Mouse (Mus musculus) embryonic facial prominence, embryonic 11.5 days (tissue): ENCODE measurements around the gene Dusp18. TPM values are rescaled to one million over a fixed set of nuclear protein-coding genes. Genes with fewer than 3 reads are reported as not detected.

Experiments used
- ATAC-seq: fragments of 200-750 bp; cut with Nextera tagmentation; replicated peaks from 2 replicates; pipeline ENCODE4 v1.8.0; 2017; ENCODE audit warnings: low read depth; ENCODE audit not compliant: insufficient number of reproducible peaks, low FRiP score, low TSS enrichment
- DNase-seq: peaks from one replicate; pipeline ENCODE4 v3.0.0-alpha.2; 2015; ENCODE audit warnings: low spot score
- H3K27ac ChIP-seq: fragments of 300-500 bp; sonication (generic); replicated peaks from 2 replicates; pipeline ENCODE4 v1.5.1; 2014; ENCODE audit warnings: mild to moderate bottlenecking, low read depth, low read length, control low read depth
- H3K27me3 ChIP-seq: fragments of 300-500 bp; sonication (generic); 2 replicates; pipeline ENCODE4 v1.6.1; 2014; ENCODE audit warnings: mild to moderate bottlenecking, low read length, moderate library complexity, mixed read lengths; ENCODE audit not compliant: control insufficient read depth, insufficient read depth
- H3K36me3 ChIP-seq: fragments of 300-500 bp; sonication (generic); replicated peaks from 2 replicates; pipeline ENCODE4 v1.6.1; 2014; ENCODE audit warnings: low read depth, mild to moderate bottlenecking, low read length, moderate library complexity, mixed read lengths; ENCODE audit not compliant: control insufficient read depth, insufficient read depth
- H3K4me1 ChIP-seq: fragments of 300-500 bp; sonication (generic); 2 replicates; pipeline ENCODE4 v1.6.1; 2014; ENCODE audit warnings: low read length, mixed read lengths; ENCODE audit not compliant: control insufficient read depth, insufficient read depth
- H3K4me2 ChIP-seq: fragments of 300-500 bp; sonication (generic); 2 replicates; pipeline ENCODE4 v1.6.1; 2014; ENCODE audit warnings: low read depth, mild to moderate bottlenecking, control low read depth, low read length, moderate library complexity
- H3K4me3 ChIP-seq: fragments of 300-500 bp; sonication (generic); 2 replicates; pipeline ENCODE4 v1.5.1; 2014; ENCODE audit warnings: low read depth, low read length, control low read depth
- H3K9ac ChIP-seq: fragments of 300-500 bp; sonication (generic); replicated peaks from 2 replicates; pipeline ENCODE4 v1.6.1; 2014; ENCODE audit warnings: mild to moderate bottlenecking, control low read depth, low read length
- H3K9me3 ChIP-seq: fragments of 300-500 bp; sonication (generic); replicated peaks from 2 replicates; pipeline ENCODE4 v1.6.1; 2016; ENCODE audit warnings: mild to moderate bottlenecking, low read length, inconsistent platforms, mixed read lengths; ENCODE audit not compliant: control insufficient read depth
- WGBS: fragments of 180-500 bp; shearing (Covaris S2); extraction: QIAGEN DNeasy Blood & Tissue Kit; methylation state at CpG from one replicate; pipeline ENCODE4 v1.1.7; 2014; 5-methylcytosine and 5-hydroxymethylcytosine counted together
- polyA plus RNA-seq: library from polyadenylated mRNA; unstranded; fragments of >200 nt; fragmentation: Nextera tagmentation; extraction: Ambion mirVana; gene quantifications from 2 replicates; pipeline ENCODE4 v1.2.1, GENCODE M21; 2014

The Dusp18 gene
- polyA plus RNA-seq, 1 experiment from 2014 or later: 13.2 TPM

DNA sequence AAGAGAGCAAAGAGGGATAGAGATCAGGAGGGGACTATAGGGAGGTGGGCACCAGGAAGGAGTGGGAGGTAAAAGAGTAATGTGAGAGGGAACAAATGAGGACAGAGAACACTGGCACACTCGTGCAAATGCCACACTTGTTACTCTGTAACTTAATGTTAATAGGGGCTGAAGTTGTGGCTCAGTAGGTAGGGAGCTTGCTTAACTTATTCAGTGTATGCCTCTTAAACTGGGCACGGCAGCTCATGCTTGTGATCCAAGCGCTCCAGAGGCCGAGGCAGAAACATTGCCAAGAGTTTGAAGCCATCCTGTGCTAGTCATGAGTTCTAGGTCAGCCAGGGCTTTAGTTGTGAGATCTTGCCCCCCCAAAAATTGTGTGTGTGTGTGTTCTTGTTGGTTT, 40.1 kb downstream of the Dusp18 start:
- H3K4me3 ChIP-seq: no peak overlapping the region
- no peak overlapping the region for H3K4me2 ChIP-seq
- no peak for ATAC-seq
- no peaks in the 10 kb centered on the region for H3K9me3 ChIP-seq
- WGBS: 73% methylated on average over 4 of the region's 4 CpGs
- no peak overlapping the region for H3K9ac ChIP-seq
- no peaks in the 10 kb centered on the region for H3K27me3 ChIP-seq
- DNase-seq: no peak
- no peak overlapping the region for H3K27ac ChIP-seq
- H3K4me1 ChIP-seq: no peaks in the 10 kb centered on the region
- no peaks in the 10 kb centered on the region for H3K36me3 ChIP-seq

DNA sequence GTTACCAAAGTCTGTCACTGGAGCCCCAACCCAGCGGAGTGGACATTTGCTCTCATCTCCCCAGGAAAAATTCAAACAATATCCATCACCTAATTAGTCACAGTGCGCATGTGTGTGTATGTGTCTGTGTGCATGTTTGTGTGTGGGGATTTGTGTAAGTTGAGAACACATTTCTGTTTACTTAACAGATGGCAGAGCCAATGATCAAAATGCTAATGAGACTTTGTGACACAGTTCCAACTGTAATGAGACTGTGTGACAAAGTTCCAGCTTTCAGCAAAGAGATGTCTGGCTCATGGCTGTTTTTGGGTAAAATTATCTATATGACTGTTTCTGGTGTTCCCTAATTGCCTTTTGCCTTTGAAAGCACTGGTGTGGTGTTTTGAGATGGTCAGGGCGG, 41.3 kb downstream of the Dusp18 start:
- no peak for ATAC-seq

DNA sequence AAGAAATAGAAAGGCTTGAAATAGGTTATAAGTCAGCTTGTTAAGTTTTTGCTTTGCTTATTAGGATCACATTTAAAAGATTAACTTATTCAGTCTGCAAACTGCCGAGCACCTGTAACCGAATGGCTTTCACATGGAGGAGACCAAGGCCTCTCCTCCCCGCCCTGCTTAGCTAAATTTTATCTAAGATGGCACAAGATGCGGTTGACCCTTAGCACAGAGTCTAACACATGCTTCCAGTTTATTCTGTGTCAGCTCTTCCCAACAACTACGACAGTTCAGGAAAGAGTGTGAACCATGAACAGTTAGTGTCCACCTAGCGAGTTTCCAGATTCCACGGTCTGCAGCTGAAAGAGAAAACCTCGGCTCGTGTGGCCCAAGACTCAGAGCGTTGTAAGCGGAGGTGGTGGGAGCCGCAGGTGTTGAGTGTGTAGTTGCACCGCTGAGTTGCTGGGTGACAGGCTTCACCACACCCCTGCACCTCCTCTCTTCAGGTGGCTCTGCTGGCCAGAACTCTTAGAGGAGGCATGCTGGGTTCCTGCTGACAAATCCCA, 42.4 kb downstream of the Dusp18 start:
- WGBS: 78% methylated on average over 13 of the region's 13 CpGs

More for the DNA sequence above, 41.3 kb downstream of the Dusp18 start:
- no peak overlapping the region for H3K4me2 ChIP-seq
- H3K9ac ChIP-seq: no peak overlapping the region
- no peak overlapping the region for H3K4me3 ChIP-seq
- H3K36me3 ChIP-seq: no peaks in the 10 kb centered on the region
- DNase-seq: no peak
- H3K4me1 ChIP-seq: no peaks in the 10 kb centered on the region
- no peaks in the 10 kb centered on the region for H3K27me3 ChIP-seq
- H3K27ac ChIP-seq: no peak overlapping the region
- no peaks in the 10 kb centered on the region for H3K9me3 ChIP-seq
- 90% methylated on average over 3 of the region's 3 CpGs for WGBS

DNA sequence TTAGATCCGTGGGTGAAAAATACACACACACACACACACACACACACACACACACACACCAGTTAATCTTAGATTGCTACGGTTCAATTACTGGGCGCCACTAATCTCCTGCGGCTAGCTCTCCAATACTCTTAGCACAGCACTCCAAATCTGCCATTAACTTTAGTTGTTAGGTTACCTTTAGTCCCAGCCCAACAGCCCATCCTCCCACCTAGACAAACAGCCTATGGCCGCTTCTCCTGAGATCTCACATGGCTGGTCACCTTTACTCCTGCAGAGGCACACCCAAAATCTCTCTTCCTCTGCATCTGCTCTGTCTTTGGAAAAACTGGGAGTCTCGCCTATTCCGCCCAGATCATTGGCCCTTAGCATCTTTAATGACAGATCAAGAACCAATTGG, 46.3 kb downstream of the Dusp18 start:
- Histone ChIP-seq H3K27me3 (no peaks in the 10 kb centered on the region), H3K9me3 (no peaks in the 10 kb centered on the region), H3K4me3 (no peak overlapping the region), H3K4me1 (no peaks in the 10 kb centered on the region), H3K4me2 (no peak overlapping the region), H3K27ac (no peak overlapping the region), H3K9ac (no peak overlapping the region), H3K36me3 (no peaks in the 10 kb centered on the region)
- no peak for ATAC-seq
- 90% methylated on average over 7 of the region's 7 CpGs for WGBS
- no peak for DNase-seq

More for the DNA sequence above, 42.4 kb downstream of the Dusp18 start:
- Histone ChIP-seq H3K27ac (no peak overlapping the region), H3K9ac (no peak overlapping the region), H3K9me3 (no peaks in the 10 kb centered on the region), H3K4me2 (no peak overlapping the region), H3K27me3 (no peaks in the 10 kb centered on the region), H3K4me1 (no peaks in the 10 kb centered on the region), H3K36me3 (no peaks in the 10 kb centered on the region), H3K4me3 (no peak overlapping the region)
- ATAC-seq: no peak
- DNase-seq: no peak

DNA sequence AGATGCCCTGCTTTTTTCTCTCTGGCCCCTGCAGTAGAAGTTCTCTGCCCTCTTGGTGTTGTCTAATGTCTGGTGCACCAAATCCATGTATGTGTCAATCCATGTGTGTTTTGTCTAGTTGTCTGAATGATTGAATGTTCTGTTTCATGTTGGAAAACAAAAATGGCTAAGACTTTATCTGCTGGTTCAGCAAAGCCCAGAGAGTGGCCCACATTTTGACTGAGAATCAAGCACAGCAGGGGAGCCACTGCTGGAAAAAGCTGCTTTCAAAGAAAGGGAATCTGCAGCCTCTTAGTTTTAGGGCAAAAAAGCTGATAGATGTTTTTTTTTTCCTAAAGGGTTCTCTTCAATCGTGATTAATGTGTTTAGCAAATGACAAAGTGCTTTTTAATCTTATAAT, 51.3 kb downstream of the Dusp18 start:
- no peak for ATAC-seq
- Histone ChIP-seq H3K9ac (no peak overlapping the region), H3K36me3 (no peaks in the 10 kb centered on the region), H3K27ac (no peak overlapping the region), H3K4me2 (no peak overlapping the region), H3K4me1 (no peaks in the 10 kb centered on the region), H3K4me3 (no peak overlapping the region), H3K9me3 (no peaks in the 10 kb centered on the region), H3K27me3 (no peaks in the 10 kb centered on the region)
- no peak for DNase-seq
- WGBS: 21% methylated on average over 1 of the region's 1 CpGs

Other genes starting within 250 kb of the Dusp18 start
- 28.9 and 30.5 TPM in 2 replicates for gene Morc2a, start 246.0 kb upstream of the Dusp18 start, polyA plus RNA-seq
- gene Osbp2, start 31.3 kb upstream of the Dusp18 start, polyA plus RNA-seq: 0.55 and 0.85 TPM in 2 replicates
- gene 4921536K21Rik, start 142 bp upstream of the Dusp18 start, polyA plus RNA-seq: 0.21 TPM in 2 replicates
- gene Slc35e4, start 19.4 kb downstream of the Dusp18 start, polyA plus RNA-seq: 2.0 and 2.1 TPM in 2 replicates
- 31.0 and 33.8 TPM in 2 replicates for gene Tcn2, start 36.9 kb downstream of the Dusp18 start, polyA plus RNA-seq
- 78.9 and 81.2 TPM in 2 replicates for gene Pes1, start 68.7 kb downstream of the Dusp18 start, polyA plus RNA-seq
- gene 4930556J24Rik, start 81.5 kb downstream of the Dusp18 start, polyA plus RNA-seq: 0.18 TPM in 1 of 2 replicates, not detected in the other
- gene Gal3st1, start 88.4 kb downstream of the Dusp18 start, polyA plus RNA-seq: 0.63 and 0.99 TPM in 2 replicates
- gene Sec14l4, start 136.2 kb downstream of the Dusp18 start, polyA plus RNA-seq: not detected in 2 replicates
- not detected in 2 replicates for gene Sec14l3, start 169.6 kb downstream of the Dusp18 start, polyA plus RNA-seq
- gene Mtfp1, start 200.2 kb downstream of the Dusp18 start, polyA plus RNA-seq: 6.7 and 8.7 TPM in 2 replicates
- gene Sec14l2, start 228.2 kb downstream of the Dusp18 start, polyA plus RNA-seq: 1.3 and 1.5 TPM in 2 replicates
- gene Rnf215, start 240.0 kb downstream of the Dusp18 start, polyA plus RNA-seq: 26.1 and 26.4 TPM in 2 replicates